ENCODE assay signal across 11 mouse cellular contexts in the genomic region with DNA sequence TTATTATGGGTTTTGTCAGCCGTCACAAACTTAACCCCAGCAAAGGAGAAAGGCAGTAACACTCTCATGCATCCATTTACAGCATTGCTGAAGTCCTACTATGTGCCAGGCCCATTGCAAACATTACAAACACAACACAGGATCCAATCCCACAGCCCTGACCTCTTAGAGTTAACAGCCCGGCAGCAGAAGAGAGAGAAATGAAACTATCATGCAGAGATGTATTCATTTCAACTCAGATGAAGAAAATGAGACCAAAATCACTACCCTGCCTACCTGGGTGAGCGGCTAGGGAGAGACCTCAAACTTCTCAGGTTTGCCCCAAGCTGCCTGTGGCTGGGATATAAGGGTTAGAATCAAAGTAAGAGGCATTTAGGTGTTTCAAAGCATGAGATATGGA. TPM values are rescaled to one million over a fixed set of nuclear protein-coding genes. Genes with fewer than 3 reads are reported as not detected.
DNase-seq lines count a peak whose midpoint lies in the region; ATAC-seq lines count a peak whose summit lies in the region.
"Had no signal": no experiment of that assay in that cellular context is flagged by ENCODE, and none has a peak within 500 bp of the region (broad histone marks: within the 10 kb centered on the region; RNA-seq: fewer than 3 reads in every experiment).

No protein-coding gene starts in this region.

- no peak for ATAC-seq in CD4-positive, CD25-positive, alpha-beta regulatory T cell, adult 4 months
- no peak for ATAC-seq in lung, embryonic 15.5 days (ENCODE audit: borderline replicate concordance, extremely low read depth, low FRiP score, low TSS enrichment)
- no peak for ATAC-seq in forebrain, embryonic 13.5 days
- no peak for ATAC-seq in midbrain, embryonic 14.5 days (ENCODE audit: low FRiP score, low TSS enrichment)

- H3K4me2 ChIP-seq in lung, embryonic 15.5 days = no peak overlapping the region
- H3K4me2 ChIP-seq in forebrain, embryonic 13.5 days = no peak overlapping the region
- H3K4me2 ChIP-seq in midbrain, embryonic 14.5 days (ENCODE audit: low read length) = 0 out of 2 replicates have a peak overlapping the region, but pooled peaks have one; percentile 21

- no peak overlapping the region for H3K9ac ChIP-seq in lung, embryonic 15.5 days
- H3K9ac ChIP-seq in forebrain, embryonic 13.5 days = no peak overlapping the region
- H3K9ac ChIP-seq in midbrain, embryonic 14.5 days (replicated peaks; ENCODE audit: low read length) = no peak overlapping the region

- H3K4me3 ChIP-seq in lung, embryonic 15.5 days = no peak overlapping the region
- H3K4me3 ChIP-seq in forebrain, embryonic 13.5 days = no peak overlapping the region
- no peak overlapping the region for H3K4me3 ChIP-seq in midbrain, embryonic 14.5 days (replicated peaks; ENCODE audit: low read depth, low read length)
- H3K4me3 ChIP-seq: layer of hippocampus, adult 2 months had no signal

- H3K36me3 ChIP-seq in lung, embryonic 15.5 days = no peaks in the 10 kb centered on the region
- no peaks in the 10 kb centered on the region for H3K36me3 ChIP-seq in forebrain, embryonic 13.5 days (ENCODE audit: poor library complexity, severe bottlenecking)
- no peaks in the 10 kb centered on the region for H3K36me3 ChIP-seq in midbrain, embryonic 14.5 days (ENCODE audit: control insufficient read depth, insufficient read depth, low read length)

- DNase-seq in CD4-positive, CD25-positive, alpha-beta regulatory T cell, adult 2 months (ENCODE audit: low read depth, low spot score) = peak; percentile 31
- no peak for DNase-seq in lung, postnatal 4 days
- no peak for DNase-seq in midbrain, embryonic 14.5 days
- DNase-seq in c-Kit-positive CD71-positive TER-119-positive erythroid progenitor cells, embryonic 14.5 days (ENCODE audit: low spot score) = no peak
- no peak for DNase-seq in ovary, postnatal 36 days (ENCODE audit: low spot score)
- DNase-seq: cerebellum, postnatal 14 days; gastrocnemius, postnatal 10 days had no signal

- peak overlapping the region; percentile 99 for H3K27ac ChIP-seq in lung, embryonic 15.5 days
- peak overlapping the region; percentile 51 for H3K27ac ChIP-seq in forebrain, embryonic 13.5 days
- peak overlapping the region; percentile 66 for H3K27ac ChIP-seq in midbrain, embryonic 14.5 days (replicated peaks; ENCODE audit: low read depth, low read length)
- H3K27ac ChIP-seq: layer of hippocampus, adult 2 months had no signal

- 46% methylated on average over 3 of the region's 3 CpGs for WGBS in lung, embryonic 15.5 days
- WGBS in forebrain, embryonic 13.5 days = 52% methylated on average over 3 of the region's 3 CpGs
- whole genome bisulfite sequencing in midbrain, embryonic 14.5 days = 47% methylated on average over 3 of the region's 3 CpGs

- no peaks in the 10 kb centered on the region for H3K27me3 ChIP-seq in lung, embryonic 15.5 days
- no peaks in the 10 kb centered on the region for H3K27me3 ChIP-seq in forebrain, embryonic 13.5 days
- H3K27me3 ChIP-seq in midbrain, embryonic 14.5 days (ENCODE audit: control insufficient read depth, insufficient read depth, low read length) = no peaks in the 10 kb centered on the region

- peaks cover 96% of the 10 kb centered on the region for H3K4me1 ChIP-seq in lung, embryonic 15.5 days
- peaks cover 94% of the 10 kb centered on the region for H3K4me1 ChIP-seq in forebrain, embryonic 13.5 days
- peaks cover 56% of the 10 kb centered on the region for H3K4me1 ChIP-seq in midbrain, embryonic 14.5 days (ENCODE audit: control insufficient read depth, insufficient read depth, low read length)

- H3K9me3 ChIP-seq in lung, embryonic 15.5 days = no peaks in the 10 kb centered on the region
- H3K9me3 ChIP-seq in forebrain, embryonic 13.5 days (replicated peaks) = no peaks in the 10 kb centered on the region
- no peaks in the 10 kb centered on the region for H3K9me3 ChIP-seq in midbrain, embryonic 14.5 days (ENCODE audit: control insufficient read depth, low read length)

RNA-seq across cellular contexts. Expression of a gene that starts 12.4 kb away (rescaled TPM):
- polyA plus RNA-seq in CD4-positive, CD25-positive, alpha-beta regulatory T cell, adult 4 months (2017; shearing (Covaris generic)) = 100 to 1,000 TPM; 243 to 289 TPM
- polyA plus RNA-seq in lung, embryonic 15.5 days (2015; fragmentation: Nextera tagmentation; extraction: Ambion mirVana) = 111 and 115 TPM in 2 replicates
- 122 and 129 TPM in 2 replicates for polyA plus RNA-seq in forebrain, embryonic 13.5 days (2015; fragmentation: Nextera tagmentation; extraction: Ambion mirVana)
- polyA plus RNA-seq in midbrain, embryonic 14.5 days (2014; fragmentation: Nextera tagmentation; extraction: Ambion mirVana) = 34.2 and 61.1 TPM in 2 replicates

RNA-seq across cellular contexts. Expression of a gene that starts 29.5 kb away (rescaled TPM):
- polyA plus RNA-seq in CD4-positive, CD25-positive, alpha-beta regulatory T cell, adult 4 months (2017; shearing (Covaris generic)) = not detected
- 193 and 195 TPM in 2 replicates for polyA plus RNA-seq in lung, embryonic 15.5 days (2015; fragmentation: Nextera tagmentation; extraction: Ambion mirVana)
- polyA plus RNA-seq in forebrain, embryonic 13.5 days (2015; fragmentation: Nextera tagmentation; extraction: Ambion mirVana) = 1.2 and 1.6 TPM in 2 replicates
- 0.31 and 6.4 TPM in 2 replicates for polyA plus RNA-seq in midbrain, embryonic 14.5 days (2014; fragmentation: Nextera tagmentation; extraction: Ambion mirVana)

RNA-seq across cellular contexts. Expression of a gene that starts 44.5 kb away (rescaled TPM):
- not detected for polyA plus RNA-seq in CD4-positive, CD25-positive, alpha-beta regulatory T cell, adult 4 months (2017; shearing (Covaris generic))
- polyA plus RNA-seq in lung, embryonic 15.5 days (2015; fragmentation: Nextera tagmentation; extraction: Ambion mirVana) = 0.19 and 0.35 TPM in 2 replicates
- 0.17 TPM in 1 of 2 replicates, not detected in the other for polyA plus RNA-seq in forebrain, embryonic 13.5 days (2015; fragmentation: Nextera tagmentation; extraction: Ambion mirVana)
- 0.26 TPM in 1 of 2 replicates, not detected in the other for polyA plus RNA-seq in midbrain, embryonic 14.5 days (2014; fragmentation: Nextera tagmentation; extraction: Ambion mirVana)

Comparison
In these comparisons a context has a peak if more than half of its experiments do, and no peak if none do; other contexts are left out.
1. RNA of a gene that starts 29.5 kb away (polyA plus RNA-seq): 193 to 195 TPM in lung, embryonic 15.5 days; 0.31 to 6.4 TPM in midbrain, embryonic 14.5 days, 1.2 to 1.6 TPM in forebrain, embryonic 13.5 days and not detected in CD4-positive, CD25-positive, alpha-beta regulatory T cell, adult 4 months; every median in the first group is over 10 times any median in the second.
2. Peak in every context shown above with its lines, with median percentiles within 50 percentile points of each other: H3K27ac ChIP-seq.